Mouse (Mus musculus): ENCODE measurements around the gene Cd47. TPM values are rescaled to one million over a fixed set of nuclear protein-coding genes. Genes with fewer than 3 reads are reported as not detected.

The Cd47 gene
- total RNA-seq, 1 experiment from 2014 or later: 220 TPM

GRCm38 (mm10) chr16:49914094-49914493 is 113.8 kb downstream of the Cd47 start:
- no peak for DNase-seq

DNA sequence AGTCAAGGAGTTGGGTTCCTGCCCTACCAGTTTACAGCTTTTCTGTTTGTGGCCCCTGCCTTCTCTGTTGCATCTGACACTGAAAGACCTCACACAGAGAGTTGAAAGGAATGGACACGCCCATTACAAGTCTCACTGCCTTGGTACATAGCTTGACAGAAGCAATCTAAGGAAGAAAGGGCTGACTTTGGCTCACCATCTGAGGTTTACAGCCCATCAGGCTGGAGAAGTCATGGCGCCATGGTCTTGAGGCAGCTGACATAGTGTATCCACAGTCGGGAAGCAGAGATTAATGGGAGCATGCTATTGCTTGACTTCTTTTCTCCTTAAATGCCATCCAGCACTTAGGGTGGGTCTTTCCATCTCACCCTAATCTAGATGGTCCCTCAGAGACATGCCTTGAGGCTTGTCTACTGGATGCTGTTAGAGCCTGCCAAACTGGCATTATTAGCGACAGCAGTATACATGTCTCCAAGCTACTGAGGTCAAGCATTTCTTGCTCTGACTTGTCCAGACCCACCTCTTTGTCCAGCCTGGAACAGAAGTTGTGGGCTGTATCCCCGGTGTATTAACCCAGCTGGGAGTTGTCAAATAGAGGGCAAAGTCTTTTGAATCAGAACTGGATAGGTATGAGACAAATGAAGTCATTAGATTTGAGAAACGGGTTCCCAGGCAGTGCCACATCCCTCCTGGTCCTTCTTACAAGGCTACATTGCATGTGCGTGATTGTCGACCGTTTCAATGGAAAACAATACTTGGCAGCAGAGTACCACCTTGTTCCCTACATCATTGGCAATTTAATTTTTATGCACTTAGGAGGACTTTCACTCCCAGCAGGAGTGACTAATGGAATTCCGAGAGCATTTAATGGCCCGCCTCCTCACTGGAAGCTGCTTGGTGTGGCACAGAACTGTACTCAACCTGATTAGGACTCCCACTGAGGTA is 115.5 kb downstream of the Cd47 start:
- DNase-seq: no peak

DNA sequence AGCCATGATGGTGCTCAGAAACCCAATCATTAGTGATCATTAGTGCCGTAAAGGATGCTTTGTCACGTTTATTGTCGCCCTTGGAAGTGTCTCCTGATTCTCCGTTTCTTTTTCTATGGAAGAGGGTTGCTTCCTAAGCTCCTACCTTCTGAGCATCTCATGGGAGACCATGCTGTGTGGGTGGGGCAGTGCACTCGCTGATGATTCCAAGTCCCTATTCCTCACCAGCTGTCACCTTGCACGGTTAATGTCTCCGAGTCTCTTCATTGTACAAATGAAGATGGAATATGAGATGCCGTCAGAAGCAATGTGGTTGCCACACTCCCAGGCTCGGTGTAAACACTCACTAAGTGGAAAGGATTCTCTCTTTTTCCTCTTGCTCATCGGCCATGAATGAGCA is 119.9 kb downstream of the Cd47 start:
- DNase-seq: no peak

DNA sequence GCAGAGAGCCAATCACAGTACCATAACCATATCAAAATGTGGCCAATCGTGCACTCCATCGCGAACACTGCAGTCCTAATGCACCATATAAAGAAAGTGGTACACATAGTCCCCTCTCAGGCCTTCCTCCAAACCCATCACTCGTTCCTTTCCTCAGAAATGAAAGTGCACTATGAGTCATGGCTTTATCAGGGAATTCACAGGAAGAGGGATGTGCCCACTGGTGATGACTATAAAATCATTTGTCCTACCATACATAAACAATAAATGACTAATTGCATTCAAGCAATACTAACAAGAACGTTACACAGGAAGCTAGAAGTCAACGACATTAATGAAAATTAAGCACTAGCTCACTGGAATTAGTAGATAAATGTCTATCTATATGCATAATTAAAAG is 121.3 kb downstream of the Cd47 start:
- DNase-seq: no peak

DNA sequence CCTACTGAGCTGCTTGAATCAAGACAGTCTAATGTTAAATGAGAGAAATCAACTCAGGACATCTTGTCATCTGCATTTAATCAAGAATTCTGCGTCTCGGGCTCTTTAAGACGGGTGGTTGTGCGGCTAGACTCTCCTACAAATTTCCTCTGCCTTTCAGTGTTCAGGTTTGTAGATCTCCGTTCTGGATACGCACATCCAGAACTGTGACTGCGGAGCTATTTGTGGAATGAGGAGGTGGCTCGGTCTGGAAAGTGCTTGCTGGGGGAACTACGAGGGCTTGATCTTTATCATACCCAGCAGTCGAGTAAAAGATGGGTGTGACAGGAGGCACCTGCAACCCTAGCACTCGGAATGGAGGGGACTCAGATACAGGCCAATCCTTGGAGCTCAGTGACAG is 121.8 kb downstream of the Cd47 start:
- DNase-seq: no peak

DNA sequence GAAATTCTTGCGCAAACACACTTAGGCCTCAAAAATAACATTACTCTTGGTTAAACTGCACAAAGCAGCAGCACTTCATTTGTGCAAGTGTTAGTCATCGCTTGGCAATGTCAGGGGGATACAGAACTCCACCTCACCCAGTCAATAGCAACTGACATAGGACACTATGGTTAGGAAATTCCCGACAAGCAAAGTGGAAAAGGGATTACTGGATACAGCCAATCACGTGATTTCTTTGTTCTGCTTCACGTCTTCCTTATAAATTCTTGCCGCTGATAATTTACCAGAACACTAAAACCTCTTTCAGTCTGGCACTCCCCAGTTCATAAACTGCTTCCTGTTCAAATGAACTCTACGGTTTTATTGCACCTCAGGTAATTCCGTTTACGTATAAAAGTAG is 123.4 kb downstream of the Cd47 start:
- DNase-seq: no peak

- no peak for DNase-seq
Measured at GRCm38 (mm10) chr16:49924941-49925340, 124.6 kb downstream of the Cd47 start.

- DNase-seq: no peak
Measured at GRCm38 (mm10) chr16:49933274-49933673, 132.9 kb downstream of the Cd47 start.

GRCm38 (mm10) chr16:49936008-49936443 is 135.7 kb downstream of the Cd47 start:
- DNase-seq: no peak

DNA sequence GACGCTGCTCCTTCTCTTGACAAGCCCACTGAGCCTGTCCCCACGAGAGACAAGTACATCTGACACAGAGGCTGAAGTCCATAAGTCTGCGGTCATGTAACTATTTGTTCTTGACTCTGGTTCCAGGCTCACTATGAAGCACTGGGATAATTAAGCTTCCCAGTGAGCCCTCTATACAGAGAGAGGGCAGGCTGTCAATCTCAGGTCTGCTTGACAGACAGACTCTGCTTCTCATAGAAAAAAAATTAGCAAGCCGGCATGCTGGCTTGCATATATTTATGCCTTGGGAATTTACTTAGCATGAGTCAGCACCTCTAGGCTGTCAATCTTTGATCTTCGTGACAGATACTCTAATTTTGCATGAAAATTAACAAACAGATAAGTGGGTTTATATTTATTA is 136.5 kb downstream of the Cd47 start:
- DNase-seq: no peak

- DNase-seq: no peak
Measured at GRCm38 (mm10) chr16:49937218-49938165, 137.2 kb downstream of the Cd47 start.

DNA sequence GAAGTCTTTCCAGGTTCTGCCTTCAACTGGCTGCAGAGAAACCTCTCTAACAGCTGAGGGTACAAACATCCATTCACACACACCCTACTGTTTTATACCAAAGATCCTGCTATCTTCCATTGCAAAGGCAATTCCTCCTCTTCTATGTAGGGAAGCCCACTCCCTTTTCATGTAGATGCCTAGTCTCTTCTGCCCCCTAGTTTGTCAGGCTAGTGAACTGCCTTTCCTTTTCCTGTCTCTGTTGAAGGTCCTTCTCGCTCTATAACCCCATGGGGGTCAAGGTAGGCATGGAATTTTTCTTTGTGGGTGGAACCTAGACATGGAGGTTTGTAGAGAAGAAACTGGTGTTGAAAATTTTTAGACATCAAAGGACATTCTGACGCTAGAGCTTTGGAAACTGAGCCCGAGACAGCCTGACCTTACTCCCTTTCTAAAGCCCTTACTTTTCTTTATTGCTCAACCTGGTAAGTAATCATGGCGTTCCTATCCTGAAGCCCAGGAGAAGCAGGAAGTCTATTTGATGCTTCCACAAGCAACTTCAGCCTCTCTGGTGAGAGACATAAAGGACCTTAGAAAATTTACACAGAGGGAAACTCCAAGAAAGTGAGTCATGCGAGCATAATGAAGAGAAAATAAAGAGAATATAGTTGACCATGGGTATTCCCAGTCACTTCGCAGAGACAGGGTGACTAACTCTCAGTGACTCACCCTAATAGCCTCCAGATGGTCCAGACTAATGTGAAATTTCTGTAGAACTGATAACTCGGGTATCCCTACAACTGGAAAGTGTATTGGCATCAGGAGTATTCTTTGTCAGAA is 138.4 kb downstream of the Cd47 start:
- no peak for DNase-seq

DNA sequence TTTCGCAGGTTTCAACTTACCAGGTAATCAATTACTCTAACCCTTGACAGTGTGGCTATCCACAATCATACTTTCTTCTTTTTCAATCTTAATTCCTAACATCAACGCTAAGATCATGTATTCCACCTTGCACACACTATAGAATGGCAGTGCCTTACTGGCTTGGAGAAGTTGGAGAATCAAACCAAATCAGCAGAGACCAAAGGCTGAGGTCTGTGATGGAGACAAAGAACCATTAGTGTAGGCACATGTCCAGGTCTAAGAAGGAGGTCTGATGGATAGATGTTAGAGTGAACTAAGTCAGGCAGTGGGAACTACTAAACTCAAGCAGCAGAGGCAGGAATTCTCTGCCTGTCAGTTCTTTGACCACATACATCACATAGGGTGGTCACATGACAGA is 139.0 kb downstream of the Cd47 start:
- DNase-seq: no peak

- DNase-seq: no peak
Measured at GRCm38 (mm10) chr16:49940473-49940872, 140.1 kb downstream of the Cd47 start.

GRCm38 (mm10) chr16:49941031-49941430 is 140.7 kb downstream of the Cd47 start:
- no peak for DNase-seq

DNA sequence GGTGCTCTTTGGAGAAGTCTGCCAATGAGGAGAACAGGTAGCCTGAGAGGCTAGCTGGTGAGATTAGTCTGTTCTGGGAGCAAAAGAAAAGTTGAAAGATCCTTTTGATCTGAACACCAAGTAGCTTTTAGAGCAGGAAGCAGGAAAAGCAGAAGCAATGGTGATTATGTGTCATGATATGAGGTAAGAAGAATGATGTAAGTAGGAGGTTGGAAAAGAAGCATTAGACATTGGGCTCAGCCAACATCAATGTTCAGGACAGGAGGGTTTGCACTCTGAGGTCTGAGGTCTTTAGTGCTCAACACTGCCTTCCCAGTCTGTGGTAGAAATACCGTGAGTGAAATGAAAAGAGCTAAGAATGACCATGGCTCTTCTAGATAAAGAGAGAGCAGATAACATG is 143.4 kb downstream of the Cd47 start:
- no peak for DNase-seq

- no peak for DNase-seq
Measured at GRCm38 (mm10) chr16:49945084-49945483, 144.8 kb downstream of the Cd47 start.

GRCm38 (mm10) chr16:49947049-49947448 is 146.7 kb downstream of the Cd47 start:
- DNase-seq: no peak

DNA sequence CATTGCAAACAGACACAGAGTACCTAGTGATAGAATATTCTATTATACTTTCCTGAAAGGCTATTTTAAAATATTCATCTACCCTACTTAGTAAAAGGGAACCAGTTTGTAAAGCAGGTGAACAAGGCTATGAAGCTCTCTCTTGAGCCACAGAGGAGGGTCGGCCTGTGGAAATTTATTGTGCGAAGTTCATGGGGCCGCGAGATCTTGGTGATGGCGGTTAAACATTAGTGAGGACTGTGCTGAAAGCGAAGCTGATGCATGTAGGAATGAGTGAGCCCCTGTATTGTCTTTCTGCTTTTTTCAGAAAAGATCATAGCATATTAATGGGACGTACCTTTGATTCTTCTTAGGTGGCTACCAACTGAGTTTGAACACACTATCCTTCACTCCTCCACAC is 147.3 kb downstream of the Cd47 start:
- no peak for DNase-seq

DNA sequence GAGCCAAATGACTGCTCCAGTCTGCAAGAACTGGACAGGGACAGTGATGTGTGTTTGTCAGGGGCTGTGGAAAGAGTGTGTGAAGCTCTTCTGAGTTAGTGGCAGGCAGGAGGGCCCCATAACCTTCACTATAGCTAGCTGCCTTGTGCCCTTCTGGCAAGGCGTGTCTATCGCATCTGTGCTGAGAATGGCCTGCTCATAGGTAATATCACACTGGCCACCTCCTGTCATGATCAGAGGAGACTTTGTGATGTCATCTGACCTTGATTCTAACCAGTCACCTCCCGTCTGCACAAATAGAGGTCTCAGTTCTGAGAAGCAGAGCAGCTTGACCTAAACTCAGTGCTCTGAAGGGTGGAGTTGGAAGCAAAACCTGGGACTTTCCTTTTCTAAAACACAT is 148.0 kb downstream of the Cd47 start:
- DNase-seq: no peak

- no peak for DNase-seq
Measured at GRCm38 (mm10) chr16:49949261-49949660, 148.9 kb downstream of the Cd47 start.

DNA sequence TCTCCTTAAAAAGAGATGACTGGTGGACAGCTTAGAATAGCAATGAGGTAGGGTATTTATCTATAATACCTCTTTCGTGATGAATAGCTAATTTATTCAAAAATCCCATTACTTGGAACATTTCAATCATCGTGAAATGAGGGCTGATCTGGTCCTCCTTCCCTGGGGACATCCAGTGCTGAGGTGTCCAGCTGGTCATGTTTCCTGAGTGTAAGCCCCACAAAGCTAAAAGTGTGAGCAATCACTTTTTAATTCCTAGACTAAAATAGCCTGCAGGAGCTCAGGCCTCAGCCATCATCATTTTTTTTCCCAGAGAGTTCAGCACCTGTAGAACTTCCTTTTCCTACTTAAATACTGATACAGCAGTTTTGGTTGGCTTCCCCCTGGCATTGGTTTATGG is 150.0 kb downstream of the Cd47 start:
- no peak for DNase-seq
